ENCODE assay signal across 8 mouse cellular contexts in genomic region chr5:140610273-140611011, GRCm38 (mm10). TPM values are rescaled to one million over a fixed set of nuclear protein-coding genes. Genes with fewer than 3 reads are reported as not detected.
DNase-seq lines count a peak whose midpoint lies in the region; ATAC-seq and TF ChIP-seq lines count a peak whose summit lies in the region.

No protein-coding gene starts in this region.

- no peaks in the 10 kb centered on the region for H3K36me3 ChIP-seq in kidney, adult 2 months (ENCODE audit: control insufficient read depth, insufficient read depth, low read length)
- no peaks in the 10 kb centered on the region for H3K36me3 ChIP-seq in forebrain, postnatal 0 days (ENCODE audit: insufficient read depth)
- H3K36me3 ChIP-seq in macrophage (ENCODE audit: inconsistent target): peaks cover 30% of the 10 kb centered on the region

- H3K4me1 ChIP-seq in kidney, adult 2 months (ENCODE audit: control insufficient read depth, insufficient read depth, low read length): no peaks in the 10 kb centered on the region
- H3K4me1 ChIP-seq in forebrain, postnatal 0 days (ENCODE audit: insufficient read depth): peaks cover 14% of the 10 kb centered on the region

- peak overlapping the region; percentile 47 for H3K4me3 ChIP-seq in kidney, adult 2 months (ENCODE audit: insufficient read depth, low read depth, low read length)
- peak overlapping the region; percentile 21 for H3K4me3 ChIP-seq in forebrain, postnatal 0 days (ENCODE audit: low read depth, low read length)
- peak overlapping the region; percentile 92 for H3K4me3 ChIP-seq in macrophage (ENCODE audit: inconsistent target)

- H3K79me2 ChIP-seq in macrophage (ENCODE audit: inconsistent target): peaks cover 76% of the 10 kb centered on the region

- 8% methylated on average over 30 of the region's 30 CpGs for WGBS in kidney, adult 2 months
- 4% methylated on average over 29 of the region's 30 CpGs for WGBS in forebrain, postnatal 0 days
- WGBS in macrophage (ENCODE audit: missing documents): 6% methylated on average over 22 of the region's 30 CpGs

- TF ChIP-seq POLR2A in kidney, adult 2 months (IDR thresholded peaks at IDR 0.05; ENCODE audit: low read depth, low read length): no peak

- peak; percentile 65 for DNase-seq in kidney, adult 2 months
- DNase-seq in kidney, adult 9 months: no peak
- DNase-seq in T-cell, adult 2 months (ENCODE audit: low spot score): peak; percentile 23
- no peak for DNase-seq in forebrain, postnatal 0 days
- peak; percentile 60 to 77 for DNase-seq in kidney, postnatal 25 days
- DNase-seq in thymus, postnatal 36 days: peak; percentile 60 to 69
- DNase-seq in frontal cortex, postnatal 10 days (ENCODE audit: low spot score in 2 of 2): no peak

- H3K9me3 ChIP-seq in forebrain, postnatal 0 days (ENCODE audit: low read length): no peaks in the 10 kb centered on the region

- H3K9ac ChIP-seq in forebrain, postnatal 0 days: peak overlapping the region; percentile 51

- ATAC-seq in forebrain, postnatal 0 days: peak; percentile 8; the same call in 1 of the 2 replicates

- peak overlapping the region; percentile 70 for H3K27ac ChIP-seq in kidney, adult 2 months (ENCODE audit: insufficient read depth, low read depth, low read length)
- peak overlapping the region; percentile 60 for H3K27ac ChIP-seq in forebrain, postnatal 0 days (ENCODE audit: low read depth, low read length)
- H3K27ac ChIP-seq in macrophage: peak overlapping the region; percentile 93

- no peak for TF ChIP-seq CTCF in kidney, adult 2 months (conservative IDR thresholded peaks at IDR 0.05; ENCODE audit: insufficient read depth, insufficient read length, low read depth, low read length)
- no peak for TF ChIP-seq CTCF in forebrain, postnatal 0 days (IDR thresholded peaks at IDR 0.05; ENCODE audit: low read depth)

- H3K27me3 ChIP-seq in kidney, adult 2 months (replicated peaks; ENCODE audit: control insufficient read depth, insufficient read depth, low read length): no peaks in the 10 kb centered on the region
- H3K27me3 ChIP-seq in forebrain, postnatal 0 days (ENCODE audit: insufficient read depth, low read length): peaks cover 21% of the 10 kb centered on the region

- peak overlapping the region; percentile 97 for H3K4me2 ChIP-seq in forebrain, postnatal 0 days (ENCODE audit: low read depth)

RNA-seq across cellular contexts. Expression of gene Lfng, which starts 3.3 kb away (rescaled TPM):
- 37.8 and 43.3 TPM in 2 replicates for polyA plus RNA-seq in kidney, adult 2 months (2012; rRNA removed)
- 39.4 and 53.7 TPM in 2 replicates for total RNA-seq in forebrain, postnatal 0 days (2014; rRNA removed)
- 19.2 and 23.0 TPM in 2 replicates for polyA plus RNA-seq in forebrain, postnatal 0 days (2015; fragmentation: Nextera tagmentation; extraction: Ambion mirVana)
- 100 to 1,000 TPM in 1 of 26 experiments, 10 to 100 TPM in 24, 1 to 10 TPM in 1; 8.4 to 105 (median 42.7) TPM for total RNA-seq in macrophage (2018; cell fraction: chromatin; rRNA removed)
- total RNA-seq in macrophage (2018; cell fraction: cytosol; rRNA removed): 10 to 100 TPM; 24.5 to 80.6 (median 54.7) TPM
- total RNA-seq in macrophage (2018; cell fraction: nucleus; rRNA removed): 100 to 1,000 TPM in 2 of 26 experiments, 10 to 100 TPM in 24; 14.8 to 111 (median 57.4) TPM
- polyA plus RNA-seq in macrophage (2018): 33.7 to 75.9 TPM (median 52.2 TPM) in 3 replicates

RNA-seq across cellular contexts. Expression of gene Ttyh3, which starts 38.4 kb away (rescaled TPM):
- 33.5 and 35.6 TPM in 2 replicates for polyA plus RNA-seq in kidney, adult 2 months (2012; rRNA removed)
- total RNA-seq in forebrain, postnatal 0 days (2014; rRNA removed): 114 and 163 TPM in 2 replicates
- polyA plus RNA-seq in forebrain, postnatal 0 days (2015; fragmentation: Nextera tagmentation; extraction: Ambion mirVana): 65.0 and 67.9 TPM in 2 replicates
- 100 to 1,000 TPM in 5 of 26 experiments, 10 to 100 TPM in 21; 14.6 to 140 (median 53.0) TPM for total RNA-seq in macrophage (2018; cell fraction: chromatin; rRNA removed)
- total RNA-seq in macrophage (2018; cell fraction: cytosol; rRNA removed): 100 to 1,000 TPM in 7 of 26 experiments, 10 to 100 TPM in 19; 44.2 to 125 (median 76.8) TPM
- 100 to 1,000 TPM in 8 of 26 experiments, 10 to 100 TPM in 18; 43.1 to 131 (median 86.6) TPM for total RNA-seq in macrophage (2018; cell fraction: nucleus; rRNA removed)
- polyA plus RNA-seq in macrophage (2018): 40.4 to 80.7 TPM (median 48.0 TPM) in 3 replicates

RNA-seq across cellular contexts. Expression of gene Grifin, which starts 45.6 kb away (rescaled TPM):
- not detected in 2 replicates for polyA plus RNA-seq in kidney, adult 2 months (2012; rRNA removed)
- total RNA-seq in forebrain, postnatal 0 days (2014; rRNA removed): not detected in 2 replicates
- polyA plus RNA-seq in forebrain, postnatal 0 days (2015; fragmentation: Nextera tagmentation; extraction: Ambion mirVana): 0.36 TPM in 1 of 2 replicates, not detected in the other
- total RNA-seq in macrophage (2018; cell fraction: chromatin; rRNA removed): not detected
- not detected for total RNA-seq in macrophage (2018; cell fraction: cytosol; rRNA removed)
- not detected for total RNA-seq in macrophage (2018; cell fraction: nucleus; rRNA removed)
- polyA plus RNA-seq in macrophage (2018): not detected in 3 replicates

Comparison
In these comparisons a context has a peak if more than half of its experiments do, and no peak if none do; other contexts are left out.
1. DNase-seq: peak in kidney, adult 2 months (single experiment), T-cell, adult 2 months (single experiment), kidney, postnatal 25 days (2 of 2) and thymus, postnatal 36 days (2 of 2); none in kidney, adult 9 months (single experiment), forebrain, postnatal 0 days (single experiment) and frontal cortex, postnatal 10 days (0 of 2).
2. H3K4me3 ChIP-seq: peak in every context shown above with its lines; median percentile 92 in macrophage; 47 in kidney, adult 2 months; 21 in forebrain, postnatal 0 days.
3. Peak in every context shown above with its lines, with median percentiles within 50 percentile points of each other: H3K27ac ChIP-seq.